Mouse (Mus musculus) spleen, adult 12 weeks (tissue): ENCODE measurements around the gene Mocs3.

ENCODE experiments used
- DNase-seq: peaks from one replicate; pipeline ENCODE4 v3.0.0; 2022; ENCODE audit warnings: low spot score

The Mocs3 gene

GRCm38 (mm10) chr2:168242841-168243240 is 12.4 kb downstream of the Mocs3 start:
- DNase-seq = no peak

- DNase-seq = no peak
Measured at GRCm38 (mm10) chr2:168243278-168243677, 12.9 kb downstream of the Mocs3 start.

GRCm38 (mm10) chr2:168245571-168245970 is 15.1 kb downstream of the Mocs3 start:
- no peak for DNase-seq

GRCm38 (mm10) chr2:168248167-168248855 is 17.9 kb downstream of the Mocs3 start:
- no peak for DNase-seq

GRCm38 (mm10) chr2:168248856-168249245 is 18.4 kb downstream of the Mocs3 start:
- DNase-seq = no peak

GRCm38 (mm10) chr2:168250270-168250669 is 19.8 kb downstream of the Mocs3 start:
- DNase-seq = peak; percentile 70

GRCm38 (mm10) chr2:168252639-168253292 is 22.3 kb downstream of the Mocs3 start:
- no peak for DNase-seq

GRCm38 (mm10) chr2:168253822-168254221 is 23.4 kb downstream of the Mocs3 start:
- no peak for DNase-seq

GRCm38 (mm10) chr2:168256506-168256905 is 26.1 kb downstream of the Mocs3 start:
- DNase-seq = no peak

GRCm38 (mm10) chr2:168257188-168257587 is 26.8 kb downstream of the Mocs3 start:
- no peak for DNase-seq

- no peak for DNase-seq
Measured at GRCm38 (mm10) chr2:168259046-168259445, 28.6 kb downstream of the Mocs3 start.

- DNase-seq = no peak
Measured at GRCm38 (mm10) chr2:168260124-168260523, 29.7 kb downstream of the Mocs3 start.

- no peak for DNase-seq
Measured at GRCm38 (mm10) chr2:168260900-168261299, 30.5 kb downstream of the Mocs3 start.

GRCm38 (mm10) chr2:168268033-168268432 is 37.6 kb downstream of the Mocs3 start:
- DNase-seq = no peak

- no peak for DNase-seq
Measured at GRCm38 (mm10) chr2:168273387-168273786, 43.0 kb downstream of the Mocs3 start.

- DNase-seq = peak; percentile 49
Measured at GRCm38 (mm10) chr2:168274374-168274935, 44.0 kb downstream of the Mocs3 start.

GRCm38 (mm10) chr2:168280729-168281581 is 50.5 kb downstream of the Mocs3 start:
- no peak for DNase-seq

- DNase-seq = no peak
Measured at GRCm38 (mm10) chr2:168281582-168281981, 51.2 kb downstream of the Mocs3 start, which contains the start of gene Kcng1. TSS of gene Kcng1 (minus strand) at chr2:168281736.
